ENCODE assay signal across 8 mouse cellular contexts in the genomic region with DNA sequence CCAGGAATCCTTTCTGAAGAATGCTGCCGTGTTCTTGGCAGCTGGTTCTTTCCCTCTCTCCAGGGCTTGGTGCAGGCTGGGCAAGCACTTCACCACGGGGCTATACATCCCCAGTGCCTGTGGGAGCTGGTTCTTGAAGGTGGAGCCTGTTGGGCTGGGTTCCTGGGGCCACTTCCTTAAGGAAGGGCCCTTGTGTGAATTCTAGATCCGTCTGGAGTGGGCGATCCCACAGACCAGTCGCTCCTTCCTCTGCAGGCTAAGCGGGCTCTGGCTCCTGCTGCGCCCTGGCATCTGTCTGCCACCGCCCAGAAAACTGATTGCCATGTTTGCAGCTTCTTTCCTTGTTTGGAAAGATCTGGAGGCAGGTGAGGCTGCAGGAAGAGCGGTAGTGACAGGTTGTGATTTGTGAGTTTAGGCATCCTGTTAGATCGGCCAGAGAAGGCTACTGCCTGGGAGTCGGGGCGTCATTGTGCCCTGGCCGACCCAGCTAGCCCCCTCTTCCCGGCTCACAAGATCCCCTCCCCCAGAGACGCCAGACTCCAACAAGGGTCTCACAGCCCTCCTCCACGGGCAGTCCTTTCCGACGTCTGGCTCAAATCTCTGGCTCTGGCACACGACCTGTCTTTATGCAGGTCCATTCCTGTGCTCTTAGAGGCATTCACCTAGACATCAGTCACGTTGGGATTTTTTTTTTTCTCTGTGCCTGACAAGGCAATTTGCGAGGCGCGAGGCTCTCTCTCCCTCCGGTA.
A peak's percentile ranks its signal among the peaks of the same experiment; 100 is the strongest.
DNase-seq lines count a peak whose midpoint lies in the region; ATAC-seq and TF ChIP-seq lines count a peak whose summit lies in the region.

No protein-coding gene starts in this region.

- no peak for DNase-seq in frontal cortex, postnatal 14 days (ENCODE audit: low spot score in 2 of 2)
- peak; percentile 26 for DNase-seq in lung, postnatal 0 days (ENCODE audit: low spot score)
- no peak for DNase-seq in lung, adult 2 months
- peak; percentile 38 for DNase-seq in limb, embryonic 11.5 days (ENCODE audit: low spot score)
- DNase-seq in B cell, adult 2 months, result no peak

- H3K36me3 ChIP-seq in lung, postnatal 0 days (ENCODE audit: insufficient read depth, low read length), result no peaks in the 10 kb centered on the region
- H3K36me3 ChIP-seq in limb, embryonic 11.5 days (ENCODE audit: control insufficient read depth, insufficient read depth, low read length), result no peaks in the 10 kb centered on the region
- H3K36me3 ChIP-seq in stomach, embryonic 15.5 days, result no peaks in the 10 kb centered on the region

- WGBS in lung, postnatal 0 days, result 3% methylated on average over 24 of the region's 24 CpGs
- 5% methylated on average over 24 of the region's 24 CpGs for WGBS in lung, adult 2 months
- WGBS in limb, embryonic 11.5 days, result 3% methylated on average over 24 of the region's 24 CpGs
- WGBS in stomach, embryonic 15.5 days, result 2% methylated on average over 24 of the region's 24 CpGs

- H3K9ac ChIP-seq in lung, postnatal 0 days (replicated peaks; ENCODE audit: low read depth), result no peak overlapping the region
- H3K9ac ChIP-seq in limb, embryonic 11.5 days (ENCODE audit: low read length), result no peak overlapping the region
- no peak overlapping the region for H3K9ac ChIP-seq in stomach, embryonic 15.5 days

- peak overlapping the region; percentile 3; the same call in 1 of the 2 replicates for H3K4me2 ChIP-seq in lung, postnatal 0 days (replicated peaks; ENCODE audit: low read depth, low read length)
- peak overlapping the region; percentile 30 for H3K4me2 ChIP-seq in limb, embryonic 11.5 days (ENCODE audit: low read depth, severe bottlenecking)
- H3K4me2 ChIP-seq in stomach, embryonic 15.5 days, result peak overlapping the region; percentile 37

- no peak for TF ChIP-seq POLR2A in lung, adult 2 months (IDR thresholded peaks at IDR 0.05; ENCODE audit: borderline replicate concordance, extremely low read depth, low read depth, low read length)

- peaks cover 19% of the 10 kb centered on the region for H3K27me3 ChIP-seq in lung, postnatal 0 days (replicated peaks; ENCODE audit: insufficient read depth, low read length)
- peaks cover 34% of the 10 kb centered on the region for H3K27me3 ChIP-seq in limb, embryonic 11.5 days (ENCODE audit: control insufficient read depth, insufficient read depth, low read length)
- H3K27me3 ChIP-seq in stomach, embryonic 15.5 days (replicated peaks), result peaks cover 37% of the 10 kb centered on the region

- H3K27ac ChIP-seq in lung, postnatal 0 days (ENCODE audit: low read length), result no peak overlapping the region
- H3K27ac ChIP-seq in limb, embryonic 11.5 days (replicated peaks; ENCODE audit: low read depth, low read length), result no peak overlapping the region
- no peak overlapping the region for H3K27ac ChIP-seq in stomach, embryonic 15.5 days

- H3K4me3 ChIP-seq in lung, postnatal 0 days (ENCODE audit: low read depth, low read length), result no peak overlapping the region
- H3K4me3 ChIP-seq in lung, adult 2 months (replicated peaks; ENCODE audit: extremely low read depth, low read depth, low read length), result no peak overlapping the region
- H3K4me3 ChIP-seq in limb, embryonic 11.5 days (ENCODE audit: low read depth, low read length), result peak overlapping the region; percentile 2
- peak overlapping the region; percentile 7; the same call in 1 of the 2 replicates for H3K4me3 ChIP-seq in stomach, embryonic 15.5 days (replicated peaks)

- TF ChIP-seq CTCF in lung, postnatal 0 days (IDR thresholded peaks at IDR 0.05), result no peak
- TF ChIP-seq CTCF in lung, adult 2 months (IDR thresholded peaks at IDR 0.05; ENCODE audit: insufficient read depth, low read length), result no peak

- no peaks in the 10 kb centered on the region for H3K4me1 ChIP-seq in lung, postnatal 0 days (ENCODE audit: insufficient read depth, low read depth, low read length)
- H3K4me1 ChIP-seq in lung, adult 2 months (ENCODE audit: control insufficient read depth, insufficient read depth, low read length), result no peaks in the 10 kb centered on the region
- H3K4me1 ChIP-seq in limb, embryonic 11.5 days (ENCODE audit: control insufficient read depth, insufficient read depth, low read length), result peaks cover 7% of the 10 kb centered on the region; the same call in 1 of the 2 replicates
- peaks cover 5% of the 10 kb centered on the region; the same call in 1 of the 2 replicates for H3K4me1 ChIP-seq in stomach, embryonic 15.5 days

- TF ChIP-seq EP300 in lung, postnatal 0 days (IDR thresholded peaks at IDR 0.05), result no peak

- no peaks in the 10 kb centered on the region for H3K9me3 ChIP-seq in lung, postnatal 0 days (ENCODE audit: low read length)
- H3K9me3 ChIP-seq in limb, embryonic 11.5 days (ENCODE audit: control insufficient read depth, low read length), result no peaks in the 10 kb centered on the region
- H3K9me3 ChIP-seq in stomach, embryonic 15.5 days, result no peaks in the 10 kb centered on the region

- peak; percentile 34 for ATAC-seq in frontal cortex, adult (ENCODE audit: low TSS enrichment)
- peak; percentile 59 for ATAC-seq in lung, postnatal 0 days
- ATAC-seq in limb, embryonic 11.5 days (ENCODE audit: insufficient number of reproducible peaks, low FRiP score, low TSS enrichment, low read depth), result no peak
- no peak for ATAC-seq in stomach, embryonic 15.5 days (ENCODE audit: insufficient read depth, low FRiP score, low read depth)
- no peak for ATAC-seq in erythroid progenitor cell, adult 5-6 weeks (replicated peaks; ENCODE audit: low FRiP score, poor library complexity, severe bottlenecking)

Comparison
In these comparisons a context has a peak if more than half of its experiments do, and no peak if none do; other contexts are left out.
1. DNase-seq: peak in lung, postnatal 0 days (single experiment) and limb, embryonic 11.5 days (single experiment); none in frontal cortex, postnatal 14 days (0 of 2), lung, adult 2 months (single experiment) and B cell, adult 2 months (0 of 2).
2. ATAC-seq: peak in frontal cortex, adult (single experiment) and lung, postnatal 0 days (single experiment); none in limb, embryonic 11.5 days (single experiment), stomach, embryonic 15.5 days (single experiment) and erythroid progenitor cell, adult 5-6 weeks (single experiment).
3. H3K4me3 ChIP-seq: peak in limb, embryonic 11.5 days (single experiment) and stomach, embryonic 15.5 days (single experiment); none in lung, postnatal 0 days (single experiment) and lung, adult 2 months (single experiment).
4. Peak in every context shown above with its lines, with median percentiles within 50 percentile points of each other: H3K4me2 ChIP-seq.